Mouse (Mus musculus) CH12.LX (cell line): ENCODE data around the gene Clp1. TPM values are rescaled to one million over a fixed set of nuclear protein-coding genes. Genes with fewer than 3 reads are reported as not detected.

Experiments
- DNase-seq: peaks from one replicate; pipeline ENCODE4 v3.0.0-alpha.2; 2013; ENCODE audit errors: extremely low read depth
- H3K27ac ChIP-seq: 2 replicates; pipeline ENCODE4 v1.5.1; 2012; ENCODE audit warnings: low read depth, mild to moderate bottlenecking, control low read depth, moderate library complexity; ENCODE audit not compliant: insufficient read depth
- H3K27me3 ChIP-seq: replicated peaks from 2 replicates; pipeline ENCODE3; 2012; ENCODE audit warnings: inconsistent platforms
- H3K36me3 ChIP-seq, 2 experiments: replicated peaks in 1 of 2; 2 replicates each; pipeline versions ENCODE3 to v1.6.1; 2012; ENCODE audit warnings: inconsistent platforms in 1 of 2, low read length in 1 of 2, mild to moderate bottlenecking in 1 of 2, mixed read lengths in 1 of 2, moderate library complexity in 1 of 2; ENCODE audit not compliant: control insufficient read depth in 1 of 2, insufficient read depth in 1 of 2
- H3K4me1 ChIP-seq, 2 experiments: 2 replicates each; pipeline ENCODE4 v1.6.1; 2012; ENCODE audit warnings: inconsistent platforms in 1 of 2, moderate library complexity in 1 of 2; ENCODE audit not compliant: insufficient read depth in 2 of 2, control insufficient read depth in 1 of 2
- H3K4me2 ChIP-seq: 2 replicates; pipeline ENCODE4 v1.6.1; 2012; ENCODE audit warnings: low read depth, mild to moderate bottlenecking, control low read depth; ENCODE audit not compliant: poor library complexity, insufficient read depth, severe bottlenecking
- H3K4me3 ChIP-seq, 3 experiments: fragments of 150-350 bp in 1 of 3; sonication (generic) in 1 of 3; replicated peaks in 1 of 3; 2 replicates each; pipeline versions ENCODE3 to v1.5.1; 2011 to 2012; ENCODE audit warnings: low read depth in 2 of 3, low read length in 2 of 3, mild to moderate bottlenecking in 2 of 3, moderate library complexity in 2 of 3, control low read depth in 1 of 3, improper control_type of control experiment in 1 of 3, inconsistent platforms in 1 of 3, mixed read lengths in 1 of 3; ENCODE audit not compliant: poor library complexity in 1 of 3
- H3K79me2 ChIP-seq: replicated peaks from 2 replicates; pipeline ENCODE4 v1.6.1; 2012; ENCODE audit warnings: mild to moderate bottlenecking, moderate library complexity; ENCODE audit not compliant: control insufficient read depth, poor library complexity, insufficient read depth, severe bottlenecking; ENCODE audit errors: extremely low read depth
- H3K9ac ChIP-seq: 2 replicates; pipeline ENCODE4 v1.6.1; 2012; ENCODE audit warnings: low read depth, mild to moderate bottlenecking, control low read depth, moderate library complexity; ENCODE audit not compliant: insufficient read depth
- H3K9me3 ChIP-seq: replicated peaks from 2 replicates; pipeline ENCODE3; 2012; ENCODE audit warnings: low read length, inconsistent platforms, mixed read lengths
- CHD1 ChIP-seq: IDR thresholded peaks from 2 replicates; pipeline ENCODE4 v1.6.1; 2012; ENCODE audit warnings: low read depth, low read length, improper control_type of control experiment, inconsistent platforms
- CHD2 ChIP-seq: IDR thresholded peaks from 2 replicates; pipeline ENCODE4 v1.6.1; 2011; ENCODE audit warnings: low read length, improper control_type of control experiment
- CTCF ChIP-seq, 2 experiments: IDR thresholded peaks in 1 of 2; conservative IDR thresholded peaks in 1 of 2; 2 replicates each; pipeline ENCODE4 v1.5.1; 2011 to 2012; ENCODE audit warnings: low read depth in 2 of 2, low read length in 2 of 2, improper control_type of control experiment in 1 of 2, inconsistent platforms in 1 of 2, mild to moderate bottlenecking in 1 of 2, moderate library complexity in 1 of 2
- E2F4 ChIP-seq: IDR thresholded peaks from 2 replicates; pipeline ENCODE4 v1.6.1; 2011; ENCODE audit warnings: low read depth, low read length, improper control_type of control experiment; ENCODE audit not compliant: insufficient replicate concordance
- ELF1 ChIP-seq: IDR thresholded peaks from 2 replicates; pipeline ENCODE4 v1.6.1; 2014; ENCODE audit warnings: low read depth, mild to moderate bottlenecking, inconsistent platforms, low read length, improper control_type of control experiment
- EP300 ChIP-seq: IDR thresholded peaks from 2 replicates; pipeline ENCODE4 v1.6.1; 2011; ENCODE audit warnings: low read length, improper control_type of control experiment
- ETS1 ChIP-seq: conservative IDR thresholded peaks from 2 replicates; pipeline ENCODE4 v1.6.1; 2012; ENCODE audit warnings: low read depth, mild to moderate bottlenecking, inconsistent platforms, low read length, improper control_type of control experiment, moderate library complexity
- GABPA ChIP-seq: IDR thresholded peaks from 2 replicates; pipeline ENCODE4 v1.6.1; 2012; ENCODE audit warnings: low read depth, low read length, improper control_type of control experiment, inconsistent platforms; ENCODE audit not compliant: insufficient replicate concordance
- HCFC1 ChIP-seq: IDR thresholded peaks from 2 replicates; pipeline ENCODE4 v1.6.1; 2012; ENCODE audit warnings: low read depth, mild to moderate bottlenecking, inconsistent platforms, low read length, improper control_type of control experiment
- IRF4 ChIP-seq: IDR thresholded peaks from 2 replicates; pipeline ENCODE4 v1.6.1; 2014; ENCODE audit warnings: low read depth, mild to moderate bottlenecking, inconsistent platforms, low read length, improper control_type of control experiment
- JUN ChIP-seq: IDR thresholded peaks from 2 replicates; pipeline ENCODE4 v1.6.1; 2011; ENCODE audit warnings: low read depth, mild to moderate bottlenecking, low read length, improper control_type of control experiment, moderate library complexity; ENCODE audit not compliant: insufficient read depth
- JUND ChIP-seq: conservative IDR thresholded peaks from 2 replicates; pipeline ENCODE4 v1.6.1; 2011; ENCODE audit warnings: low read depth, low read length, improper control_type of control experiment
- KAT2A ChIP-seq: IDR thresholded peaks from 2 replicates; pipeline ENCODE4 v1.6.1; 2012; ENCODE audit warnings: low read length, improper control_type of control experiment, inconsistent platforms; ENCODE audit not compliant: insufficient replicate concordance
- MAFK ChIP-seq: IDR thresholded peaks from 2 replicates; pipeline ENCODE4 v1.6.1; 2011; ENCODE audit warnings: low read length, improper control_type of control experiment; ENCODE audit not compliant: insufficient replicate concordance
- MAX ChIP-seq: IDR thresholded peaks from 2 replicates; pipeline ENCODE4 v1.6.1; 2011; ENCODE audit warnings: low read length, improper control_type of control experiment
- MAZ ChIP-seq: IDR thresholded peaks from 2 replicates; pipeline ENCODE4 v1.6.1; 2012; ENCODE audit warnings: low read depth, mild to moderate bottlenecking, inconsistent platforms, low read length, improper control_type of control experiment, moderate library complexity
- MEF2A ChIP-seq: IDR thresholded peaks from 2 replicates; pipeline ENCODE4 v1.6.1; 2014; ENCODE audit warnings: low read depth, mild to moderate bottlenecking, inconsistent platforms, low read length, improper control_type of control experiment, borderline replicate concordance
- MXI1 ChIP-seq: IDR thresholded peaks from 2 replicates; pipeline ENCODE4 v1.6.1; 2011; ENCODE audit warnings: mild to moderate bottlenecking, low read depth, low read length, improper control_type of control experiment
- MYC ChIP-seq: IDR thresholded peaks from 2 replicates; pipeline ENCODE4 v1.6.1; 2011; ENCODE audit warnings: low read depth, mild to moderate bottlenecking, improper control_type of control experiment, low read length
- NRF1 ChIP-seq: IDR thresholded peaks from 2 replicates; pipeline ENCODE4 v1.6.1; 2014; ENCODE audit warnings: low read depth, mild to moderate bottlenecking, inconsistent platforms, low read length, improper control_type of control experiment, moderate library complexity
- POLR2A ChIP-seq: IDR thresholded peaks from 2 replicates; pipeline ENCODE4 v1.6.1; 2011; ENCODE audit warnings: low read depth, mild to moderate bottlenecking, improper control_type of control experiment, low read length
- RAD21 ChIP-seq: IDR thresholded peaks from 2 replicates; pipeline ENCODE4 v1.6.1; 2011; ENCODE audit warnings: low read depth, mild to moderate bottlenecking, low read length, improper control_type of control experiment, moderate library complexity
- SIN3A ChIP-seq: IDR thresholded peaks from 2 replicates; pipeline ENCODE4 v1.6.1; 2012; ENCODE audit warnings: low read length, improper control_type of control experiment, inconsistent platforms
- TBP ChIP-seq: conservative IDR thresholded peaks from 2 replicates; pipeline ENCODE4 v1.6.1; 2011; ENCODE audit warnings: low read depth, low read length, improper control_type of control experiment
- UBTF ChIP-seq: IDR thresholded peaks from 2 replicates; pipeline ENCODE4 v1.6.1; 2012; ENCODE audit warnings: low read depth, mild to moderate bottlenecking, inconsistent platforms, low read length, improper control_type of control experiment, moderate library complexity
- ZC3H11A ChIP-seq: IDR thresholded peaks from 2 replicates; pipeline ENCODE4 v1.6.1; 2012; ENCODE audit warnings: low read depth, mild to moderate bottlenecking, inconsistent platforms, low read length, improper control_type of control experiment
- ZNF384 ChIP-seq: IDR thresholded peaks from 2 replicates; pipeline ENCODE4 v1.6.1; 2012; ENCODE audit warnings: low read depth, low read length, improper control_type of control experiment, inconsistent platforms
- dilution Hi-C: fragments of 300-500 bp; cut with MboI; formaldehyde crosslinking; loops from 2 replicates; pipeline ENCODE4 v1.14.3; 2020; ENCODE audit warnings: low sequenced_read_pairs; ENCODE audit not compliant: extremely low pct_unique_long_range_greater_than_20kb, extremely low pct_ligation_motif_present
- in situ Hi-C: fragments of 300-500 bp; cut with MboI; formaldehyde crosslinking; loops from 3 replicates; pipeline ENCODE4 v1.14.3; 2019; ENCODE audit warnings: low sequenced_read_pairs, low pct_ligation_motif_present, low pct_unique_long_range_greater_than_20kb, mixed read lengths
- polyA plus RNA-seq: library from polyadenylated mRNA; unstranded; fragments of >175 nt; gene quantifications from 2 replicates; pipeline ENCODE4 v1.2.1, GENCODE M21; 2012; ENCODE audit warnings: low read depth; ENCODE audit not compliant: insufficient read length
- total RNA-seq, 2 experiments: library from RNA; depleted of rRNA; stranded (reverse); fragments of 300-350 nt in 1 of 2; fragments of >200 nt in 1 of 2; gene quantifications; 2 replicates each; pipeline ENCODE4 v1.2.3; 2012 to 2014

Clp1 gene
- total and polyA plus RNA-seq, 3 experiments, result 32.0 to 65.2 (median 46.5) TPM

DNA sequence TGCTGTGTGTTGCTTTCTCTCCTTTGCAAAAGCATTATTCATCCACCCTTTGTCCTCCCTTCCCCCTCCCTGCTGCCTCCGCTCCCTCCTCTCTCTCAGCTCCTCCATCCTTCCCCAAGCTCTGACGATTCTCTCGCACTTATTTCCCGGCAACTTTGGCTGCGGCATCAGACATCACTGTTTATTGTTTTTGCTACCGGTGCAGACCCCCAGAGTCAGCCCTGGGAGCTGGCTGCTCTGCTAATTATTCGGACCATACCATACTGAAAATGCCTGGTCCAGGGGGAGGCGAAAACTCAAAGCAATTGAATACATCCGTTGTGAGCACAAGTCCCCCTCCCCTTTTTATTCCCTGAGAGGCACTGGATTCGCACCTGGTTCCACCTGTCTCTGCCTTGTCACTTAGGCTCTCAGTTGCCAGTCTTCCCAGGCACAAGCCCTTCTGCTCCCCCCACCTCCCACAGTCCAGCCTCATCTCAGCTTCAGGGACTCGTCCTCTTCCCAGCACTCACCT lies 7.3 kb upstream of the Clp1 start:
- peaks cover 20% of the 10 kb centered on the region for H3K27me3 ChIP-seq
- no peaks in the 10 kb centered on the region for H3K9me3 ChIP-seq
- no peaks in the 10 kb centered on the region for H3K79me2 ChIP-seq
- dilution Hi-C loops (no loop called here), in situ Hi-C loops (no loop called here)
- no peak for TF ChIP-seq MEF2A
- TF ChIP-seq SIN3A, result 0 out of 2 replicates have a peak, but pooled peaks have one; percentile 34
- TF ChIP-seq NRF1, result no peak
- no peak for TF ChIP-seq MXI1
- TF ChIP-seq GABPA, result no peak
- peak; percentile 33; the same call in 1 of the 2 replicates for TF ChIP-seq IRF4
- TF ChIP-seq MAZ, result no peak
- TF ChIP-seq MAFK, result no peak
- no peak for TF ChIP-seq RAD21
- TF ChIP-seq POLR2A, result no peak
- TF ChIP-seq CHD1, result peak; percentile 99
- TF ChIP-seq MAX, result no peak
- TF ChIP-seq ZC3H11A, result no peak
- H3K9ac ChIP-seq, result peak overlapping the region; percentile 47
- DNase-seq, result no peak
- peak overlapping the region in 2 of 3 experiments; percentile 59 to 73 for H3K4me3 ChIP-seq
- no peaks in the 10 kb centered on the region for H3K36me3 ChIP-seq
- H3K4me1 ChIP-seq, result peaks cover 0 to 3% of the 10 kb centered on the region in 2 experiments; a peak in 1 of 4 replicates
- H3K27ac ChIP-seq, result no peak overlapping the region
- H3K4me2 ChIP-seq, result peak overlapping the region; percentile 85

GRCm38 (mm10) chr2:84733579-84734300 lies 6.6 kb upstream of the Clp1 start, which contains the start of gene Ypel4:
Gene Ypel4 (plus strand): TSS chr2:84734058.
- H3K4me2 ChIP-seq, result peak within 1 kb of the TSS; percentile 85
- H3K9ac ChIP-seq, result peak within 1 kb of the TSS; percentile 47
- H3K4me1 ChIP-seq, result peaks cover 0 to 3% of the 10 kb centered on the region in 2 experiments; a peak in 1 of 4 replicates
- in situ Hi-C loops, result no loop called here
- H3K36me3 ChIP-seq, result no peaks in the 10 kb centered on the region
- no peak within 1 kb of the TSS for H3K27ac ChIP-seq
- no peaks in the 10 kb centered on the region for H3K9me3 ChIP-seq
- peaks cover 18% of the 10 kb centered on the region for H3K27me3 ChIP-seq
- no peaks in the 10 kb centered on the region for H3K79me2 ChIP-seq
- no peak for DNase-seq
- peak within 1 kb of the TSS in 2 of 3 experiments; percentile 59 to 73 for H3K4me3 ChIP-seq
- dilution Hi-C loops, result no loop called here
- TF ChIP-seq HCFC1 (0 out of 2 replicates have a peak, but pooled peaks have one; percentile 7), ELF1 (no peak), MAZ (peak; percentile 76; the same call in 1 of the 2 replicates), KAT2A (no peak), MEF2A (no peak), MYC (no peak), MAX (no peak), JUN (no peak), ZNF384 (no peak), NRF1 (no peak), CHD2 (no peak), TBP (no peak), ZC3H11A (no peak), E2F4 (no peak), UBTF (no peak), CTCF (conservative IDR thresholded peaks at IDR 0.05 in 1 of 2, IDR thresholded peaks at IDR 0.05 in 1 of 2; ENCODE audit: low read depth in 2 of 2, low read length in 2 of 2) (no peak), MXI1 (0 out of 2 replicates have a peak, but pooled peaks have one; percentile 36), MAFK (no peak), ETS1 (peak; percentile 40; the same call in 1 of the 2 replicates), JUND (no peak), EP300 (0 out of 2 replicates have a peak, but pooled peaks have one; percentile 20)
